Mouse (Mus musculus) hindbrain, embryonic 10.5 days (tissue): ENCODE results near the gene Ino80b. TPM values are rescaled to one million over a fixed set of nuclear protein-coding genes. Genes with fewer than 3 reads are reported as not detected.

Experiments
- DNase-seq: peaks from one replicate; pipeline ENCODE4 v3.0.0-alpha.2; 2017; ENCODE audit warnings: low spot score
- H3K27ac ChIP-seq: fragments of 300-500 bp; sonication (generic); 2 replicates; pipeline ENCODE4 v1.5.1; 2016; ENCODE audit warnings: mild to moderate bottlenecking, moderate library complexity
- H3K27me3 ChIP-seq: fragments of 300-500 bp; sonication (generic); 2 replicates; pipeline ENCODE4 v1.6.1; 2016; ENCODE audit warnings: mild to moderate bottlenecking; ENCODE audit not compliant: poor library complexity, insufficient read depth, severe bottlenecking
- H3K36me3 ChIP-seq: fragments of 300-500 bp; sonication (generic); 2 replicates; pipeline ENCODE4 v1.6.1; 2016; ENCODE audit warnings: mild to moderate bottlenecking, moderate library complexity
- H3K4me1 ChIP-seq: fragments of 300-500 bp; sonication (generic); replicated peaks from 2 replicates; pipeline ENCODE4 v1.6.1; 2016; ENCODE audit warnings: mild to moderate bottlenecking
- H3K4me3 ChIP-seq: fragments of 300-500 bp; sonication (generic); 2 replicates; pipeline ENCODE4 v1.5.1; 2016; ENCODE audit warnings: mild to moderate bottlenecking, moderate library complexity
- H3K9me3 ChIP-seq: fragments of 300-500 bp; sonication (generic); 2 replicates; pipeline ENCODE4 v1.6.1; 2016; ENCODE audit warnings: mild to moderate bottlenecking, moderate library complexity
- WGBS: fragments of 180-500 bp; shearing (Covaris S2); methylation state at CpG from one replicate; pipeline ENCODE4 v1.1.7; 2016; 5-methylcytosine and 5-hydroxymethylcytosine counted together
- polyA plus RNA-seq: library from polyadenylated mRNA; unstranded; fragments of >200 nt; fragmentation: Nextera tagmentation; extraction: Ambion mirVana; gene quantifications from 2 replicates; pipeline ENCODE4 v1.2.1, GENCODE M21; 2016

The Ino80b gene
- polyA plus RNA-seq, 1 experiment from 2014 or later: 22.8 TPM

- Histone ChIP-seq H3K27ac (peak overlapping the region; percentile 100), H3K4me3 (peak overlapping the region; percentile 84), H3K4me1 (peaks cover 77% of the 10 kb centered on the region), H3K9me3 (no peaks in the 10 kb centered on the region), H3K27me3 (peaks cover 25% of the 10 kb centered on the region), H3K36me3 (peaks cover 11% of the 10 kb centered on the region; the same call in 1 of the 2 replicates)
- DNase-seq: peak; percentile 92
- WGBS: under 1% methylated on average over 26 of the region's 26 CpGs
These were observed 11.8 kb upstream of the Ino80b start for GRCm38 (mm10) chr6:83136881-83137575.

DNA sequence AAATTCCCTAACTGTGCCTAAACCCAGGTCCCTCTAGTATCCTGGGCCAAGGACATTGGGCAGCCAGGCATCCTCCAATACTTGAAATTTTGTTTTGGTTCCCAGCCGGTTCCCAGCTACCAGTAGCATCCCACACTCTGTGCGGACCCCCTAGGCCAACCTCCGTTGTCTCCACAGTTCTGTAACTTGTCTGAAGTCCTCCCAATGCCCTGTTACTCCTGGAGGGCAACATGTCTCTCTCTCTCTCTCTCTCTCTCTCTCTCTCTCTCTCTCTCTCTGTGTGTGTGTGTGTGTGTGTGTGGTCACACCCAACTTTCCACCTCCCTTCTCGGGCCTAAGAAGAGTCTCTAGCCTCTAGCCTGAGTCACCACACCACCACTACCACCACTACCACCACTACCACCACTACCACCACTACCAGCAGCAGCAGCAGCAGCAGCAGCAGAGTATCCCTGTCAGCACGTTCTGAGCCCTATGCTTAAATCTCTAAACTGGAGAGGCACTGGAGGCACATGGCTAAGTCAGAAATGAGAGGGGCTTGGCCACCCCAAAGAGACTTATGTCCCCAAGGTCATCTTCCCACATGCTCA, 11.2 kb upstream of the Ino80b start:
- peaks cover 18% of the 10 kb centered on the region for H3K27me3 ChIP-seq
- H3K4me1 ChIP-seq: peaks cover 71% of the 10 kb centered on the region
- 5% methylated on average over 5 of the region's 5 CpGs for WGBS
- peaks cover 11% of the 10 kb centered on the region; the same call in 1 of the 2 replicates for H3K36me3 ChIP-seq
- DNase-seq: no peak
- peak overlapping the region; percentile 100 for H3K27ac ChIP-seq
- H3K4me3 ChIP-seq: peak overlapping the region; percentile 84
- no peaks in the 10 kb centered on the region for H3K9me3 ChIP-seq

GRCm38 (mm10) chr6:83135571-83136161, 10.4 kb upstream of the Ino80b start:
- WGBS: 2% methylated on average over 37 of the region's 37 CpGs
- peak; percentile 49 for DNase-seq
- H3K27me3 ChIP-seq: peaks cover 15% of the 10 kb centered on the region
- H3K27ac ChIP-seq: peak overlapping the region; percentile 100
- H3K9me3 ChIP-seq: no peaks in the 10 kb centered on the region
- H3K4me3 ChIP-seq: peak overlapping the region; percentile 84
- H3K36me3 ChIP-seq: peaks cover 11% of the 10 kb centered on the region; the same call in 1 of the 2 replicates
- H3K4me1 ChIP-seq: peaks cover 63% of the 10 kb centered on the region

DNA sequence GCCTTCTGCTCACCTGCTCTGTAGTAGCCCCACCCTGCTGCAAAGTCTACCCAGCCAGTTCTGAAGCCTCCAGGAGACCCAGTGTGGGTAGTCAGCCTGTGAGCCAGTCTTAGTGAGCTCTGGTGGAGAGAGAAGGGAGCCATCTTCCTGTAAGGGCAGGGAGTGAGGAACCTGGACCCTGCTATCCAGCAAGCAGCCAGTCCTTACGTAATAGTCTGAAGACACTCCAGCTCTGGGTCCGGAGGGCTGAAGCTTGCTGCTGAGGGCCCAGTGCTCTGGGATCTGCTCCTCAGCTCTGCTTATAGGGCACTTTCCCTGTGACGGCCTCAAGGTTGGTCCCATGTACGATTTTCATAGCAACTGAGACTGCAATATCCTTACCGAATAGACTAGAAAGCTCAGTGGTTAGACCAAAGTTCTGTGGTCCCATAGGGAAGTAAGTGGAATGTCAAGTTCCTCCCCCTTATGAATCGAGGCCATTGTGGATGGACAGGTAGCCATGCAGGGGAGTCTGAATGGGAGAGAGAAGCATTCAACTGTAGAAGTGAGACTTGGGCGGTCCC, 9.8 kb upstream of the Ino80b start, which contains the start of gene Rtkn:
Gene Rtkn (plus strand): TSS at position 513 of the 563 bp plus-strand sequence.
- no peak for DNase-seq
- peaks cover 15% of the 10 kb centered on the region for H3K27me3 ChIP-seq
- H3K27ac ChIP-seq: peak within 1 kb of the TSS; percentile 100
- H3K9me3 ChIP-seq: no peaks in the 10 kb centered on the region
- H3K36me3 ChIP-seq: peaks cover 10% of the 10 kb centered on the region; the same call in 1 of the 2 replicates
- WGBS: 53% methylated on average over 7 of the region's 7 CpGs
- H3K4me1 ChIP-seq: peaks cover 60% of the 10 kb centered on the region
- peak within 1 kb of the TSS; percentile 84 for H3K4me3 ChIP-seq

DNA sequence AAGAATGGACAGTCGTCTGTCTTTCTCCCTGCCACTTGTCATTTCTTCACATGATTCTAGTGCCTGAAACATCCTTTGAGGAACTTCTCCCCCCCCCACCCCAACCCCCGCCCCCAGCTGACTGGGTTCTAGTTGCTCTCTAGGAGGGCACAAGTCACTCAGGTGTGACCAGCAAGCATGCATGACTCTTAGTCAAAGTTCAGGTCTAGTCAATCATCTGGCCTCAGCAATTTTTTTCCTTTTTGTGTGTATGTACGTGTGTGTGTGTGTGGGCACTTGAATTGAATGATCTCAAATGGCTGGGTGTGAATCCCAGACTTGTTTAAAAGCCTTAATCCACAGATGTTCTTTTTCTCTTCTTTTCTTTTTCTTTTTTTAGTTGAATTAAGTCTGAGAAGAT, 9.0 kb upstream of the Ino80b start:
- DNase-seq: no peak
- 0 out of 2 replicates have a peak, but pooled peaks cover 1% of the 10 kb centered on the region for H3K36me3 ChIP-seq
- peaks cover 15% of the 10 kb centered on the region for H3K27me3 ChIP-seq
- H3K4me1 ChIP-seq: peaks cover 52% of the 10 kb centered on the region
- H3K4me3 ChIP-seq: no peak overlapping the region
- WGBS: 71% methylated on average over 3 of the region's 3 CpGs
- no peak overlapping the region for H3K27ac ChIP-seq
- H3K9me3 ChIP-seq: no peaks in the 10 kb centered on the region

DNA sequence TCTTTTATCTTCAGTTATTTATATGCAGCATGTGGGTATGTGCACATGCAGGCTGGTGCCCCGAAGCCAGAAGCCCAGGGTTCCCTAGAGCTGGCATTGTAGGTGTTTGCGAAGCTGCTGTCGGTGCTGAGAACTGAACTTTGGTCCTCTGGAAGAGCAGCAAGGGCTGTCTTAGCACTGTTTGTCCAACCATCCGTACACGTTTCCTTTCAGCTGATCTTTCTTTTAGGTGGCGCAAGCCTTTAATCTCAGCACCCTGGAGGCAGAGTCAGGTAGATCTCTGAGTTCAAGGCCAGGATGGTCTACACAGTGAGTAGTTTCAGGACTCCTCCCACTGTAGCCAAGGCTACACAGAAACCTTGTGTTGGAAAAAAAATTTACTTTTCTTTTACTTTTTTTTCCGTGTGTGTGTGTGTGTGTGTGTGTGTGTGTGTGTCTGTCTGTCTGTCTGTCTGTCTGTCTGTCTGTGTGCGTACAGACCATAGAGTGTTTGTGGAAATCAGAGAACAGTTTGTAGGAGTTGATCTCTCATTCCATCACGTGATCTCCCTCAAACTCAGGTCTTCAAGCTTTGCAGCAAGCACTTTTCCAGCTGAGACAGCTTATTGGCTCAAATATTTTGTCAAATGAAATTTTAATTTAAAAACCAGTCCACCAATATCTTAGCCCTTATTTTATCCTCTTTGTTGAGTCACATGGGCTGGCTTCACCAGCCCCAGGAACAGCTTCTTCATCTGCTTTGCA, 7.1 kb upstream of the Ino80b start:
- H3K27ac ChIP-seq: no peak overlapping the region
- DNase-seq: no peak
- no peaks in the 10 kb centered on the region for H3K36me3 ChIP-seq

GRCm38 (mm10) chr6:83131469-83132034, 6.3 kb upstream of the Ino80b start:
- 80% methylated on average over 6 of the region's 6 CpGs for WGBS
- Histone ChIP-seq H3K9me3 (no peaks in the 10 kb centered on the region), H3K36me3 (no peaks in the 10 kb centered on the region)

More for the DNA sequence above, 7.1 kb upstream of the Ino80b start:
- H3K4me3 ChIP-seq: no peak overlapping the region
- H3K27me3 ChIP-seq: peaks cover 15% of the 10 kb centered on the region
- WGBS: 89% methylated on average over 9 of the region's 9 CpGs
- no peaks in the 10 kb centered on the region for H3K9me3 ChIP-seq
- H3K4me1 ChIP-seq: peaks cover 34% of the 10 kb centered on the region

DNA sequence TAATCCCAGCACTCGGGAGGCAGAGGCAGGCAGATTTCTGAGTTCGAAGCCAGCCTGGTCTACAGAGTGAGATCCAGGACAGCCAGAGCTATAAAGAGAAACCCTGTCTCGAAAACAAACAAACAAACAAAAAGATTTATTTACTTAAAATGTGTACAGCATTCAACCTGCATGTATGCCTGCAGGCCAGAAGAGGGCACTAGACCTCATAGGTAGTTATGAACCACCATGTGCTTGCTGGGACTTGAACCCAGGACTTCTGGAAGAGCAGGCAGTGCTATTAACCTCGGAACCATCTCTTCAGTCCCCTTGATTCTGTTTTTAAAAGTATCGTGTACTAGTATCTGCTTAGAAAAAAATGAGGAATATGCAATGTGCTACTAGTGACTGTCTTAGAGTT, 2.2 kb upstream of the Ino80b start:
- Histone ChIP-seq H3K36me3 (peaks cover 4% of the 10 kb centered on the region; the same call in 1 of the 2 replicates), H3K27ac (no peak overlapping the region), H3K4me1 (peaks cover 27% of the 10 kb centered on the region), H3K9me3 (no peaks in the 10 kb centered on the region), H3K27me3 (no peaks in the 10 kb centered on the region), H3K4me3 (no peak overlapping the region)
- DNase-seq: no peak
- WGBS: 96% methylated on average over 5 of the region's 5 CpGs

More at GRCm38 (mm10) chr6:83131469-83132034, 6.3 kb upstream of the Ino80b start:
- H3K27me3 ChIP-seq: peaks cover 15% of the 10 kb centered on the region
- no peak for DNase-seq
- no peak overlapping the region for H3K4me3 ChIP-seq
- H3K27ac ChIP-seq: 0 out of 2 replicates have a peak overlapping the region, but pooled peaks have one; percentile 8
- peaks cover 26% of the 10 kb centered on the region for H3K4me1 ChIP-seq

DNA sequence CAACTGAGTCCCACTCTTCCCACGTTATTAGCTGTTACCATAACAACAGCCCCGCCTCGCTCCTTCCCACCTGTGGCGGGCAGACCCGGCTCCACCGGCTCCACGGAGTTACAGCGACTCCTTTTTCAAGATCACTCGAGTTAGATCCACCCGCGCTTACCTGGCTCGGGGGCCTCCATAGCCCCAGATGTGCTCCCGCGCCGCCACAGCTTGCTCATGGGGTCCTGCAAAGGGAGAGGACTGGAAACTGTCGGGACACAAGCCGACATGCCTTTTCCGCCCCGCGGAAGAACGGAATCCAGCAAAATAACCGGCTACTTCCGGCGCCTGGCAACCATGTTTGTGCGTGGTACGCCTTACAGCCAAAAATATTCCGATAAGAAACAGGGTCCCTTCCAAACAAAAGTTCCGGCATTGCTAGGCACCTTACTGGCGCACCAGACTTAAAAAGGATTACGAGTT, 349 bp downstream of the Ino80b start:
- peak overlapping the region; percentile 93 for H3K27ac ChIP-seq
- H3K4me3 ChIP-seq: peak overlapping the region; percentile 84
- no peaks in the 10 kb centered on the region for H3K27me3 ChIP-seq
- peak; percentile 93 for DNase-seq
- under 1% methylated on average over 30 of the region's 30 CpGs for WGBS
- peaks cover 44% of the 10 kb centered on the region for H3K4me1 ChIP-seq
- peaks cover 5% of the 10 kb centered on the region for H3K36me3 ChIP-seq
- no peaks in the 10 kb centered on the region for H3K9me3 ChIP-seq

DNA sequence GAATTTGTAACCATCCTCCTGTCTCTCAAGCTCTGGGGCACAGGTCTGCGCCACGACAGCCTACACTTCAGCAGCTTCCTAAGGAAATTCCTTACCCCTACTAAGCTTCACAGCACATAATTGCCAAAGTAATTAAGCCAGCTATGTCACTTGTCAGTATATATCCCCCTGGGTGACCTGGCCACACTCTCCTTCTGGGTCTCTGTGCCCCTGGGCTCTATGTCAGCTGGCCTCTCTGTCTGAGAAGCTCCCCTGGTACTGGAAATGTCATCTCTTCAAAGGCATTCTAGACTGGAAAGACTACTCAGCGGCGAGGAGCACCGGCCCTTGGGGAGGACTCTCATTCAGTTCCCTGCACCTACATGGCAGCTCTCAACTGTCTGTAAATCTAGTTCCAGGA, 2.3 kb downstream of the Ino80b start:
- H3K36me3 ChIP-seq: peaks cover 24% of the 10 kb centered on the region
- DNase-seq: no peak
- WGBS: 78% methylated on average over 5 of the region's 5 CpGs
- no peaks in the 10 kb centered on the region for H3K9me3 ChIP-seq
- peak overlapping the region; percentile 91 for H3K4me3 ChIP-seq
- H3K27ac ChIP-seq: peak overlapping the region; percentile 99; the same call in 1 of the 2 replicates
- peaks cover 58% of the 10 kb centered on the region for H3K4me1 ChIP-seq
- no peaks in the 10 kb centered on the region for H3K27me3 ChIP-seq

GRCm38 (mm10) chr6:83121863-83122710, 3.1 kb downstream of the Ino80b start:
- Histone ChIP-seq H3K36me3 (peaks cover 33% of the 10 kb centered on the region), H3K4me1 (peaks cover 66% of the 10 kb centered on the region), H3K4me3 (peak overlapping the region; percentile 91), H3K27ac (peak overlapping the region; percentile 99), H3K27me3 (no peaks in the 10 kb centered on the region), H3K9me3 (no peaks in the 10 kb centered on the region)
- 2% methylated on average over 49 of the region's 52 CpGs for WGBS
- DNase-seq: no peak
